Mouse (Mus musculus): Measurements from ENCODE around the gene Gpatch2. TPM values are rescaled to one million over a fixed set of nuclear protein-coding genes. Genes with fewer than 3 reads are reported as not detected.

The Gpatch2 gene
- polyA plus RNA-seq, 1 experiment from 2014 or later, result 16.0 TPM

DNA sequence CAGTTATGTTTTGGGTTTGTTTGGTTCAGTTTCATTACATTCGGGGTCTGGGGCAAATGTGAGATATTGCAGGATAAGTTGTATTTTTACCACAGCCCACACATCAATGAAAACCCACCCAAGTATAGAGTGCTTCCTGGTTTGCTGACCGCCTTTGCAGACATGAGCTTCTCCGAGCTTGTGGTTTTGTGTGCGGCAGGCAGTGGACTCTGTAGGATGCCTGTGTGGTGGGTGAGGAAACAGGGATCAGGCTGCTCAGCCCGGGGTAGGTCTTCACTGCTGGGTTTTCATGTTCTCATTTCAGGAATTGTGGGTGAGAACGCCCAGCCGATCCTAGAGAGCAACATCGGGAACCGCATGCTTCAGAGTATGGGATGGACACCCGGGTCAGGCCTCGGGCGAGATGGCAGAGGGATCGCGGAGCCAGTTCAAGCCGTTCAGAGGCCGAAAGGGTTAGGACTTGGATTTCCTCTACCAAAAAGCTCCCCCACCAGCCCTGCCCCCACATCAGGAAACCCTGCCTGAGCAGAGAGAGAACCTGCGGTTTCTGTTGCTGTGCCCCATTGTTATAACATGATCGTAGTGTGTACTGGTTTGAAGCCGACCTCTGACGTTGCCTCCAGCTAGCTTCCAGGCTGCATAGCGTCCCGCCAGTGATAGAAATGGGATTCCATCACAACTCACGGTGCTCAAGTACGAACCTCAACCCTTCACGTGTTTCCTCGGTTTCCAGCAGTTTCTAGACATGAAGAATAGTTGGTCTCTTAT is 132.9 kb downstream of the Gpatch2 start:
- Histone ChIP-seq H3K27ac (no peak overlapping the region), H3K27me3 (no peaks in the 10 kb centered on the region), H3K4me3 (no peak overlapping the region), H3K4me2 (no peak overlapping the region), H3K4me1 (no peaks in the 10 kb centered on the region), H3K36me3 (peaks cover 19% of the 10 kb centered on the region), H3K9me3 (no peaks in the 10 kb centered on the region), H3K9ac (no peak overlapping the region)
- WGBS, result 92% methylated on average over 26 of the region's 26 CpGs
- no peak for ATAC-seq (ENCODE audit: insufficient number of reproducible peaks, low FRiP score, low TSS enrichment, low read depth)

DNA sequence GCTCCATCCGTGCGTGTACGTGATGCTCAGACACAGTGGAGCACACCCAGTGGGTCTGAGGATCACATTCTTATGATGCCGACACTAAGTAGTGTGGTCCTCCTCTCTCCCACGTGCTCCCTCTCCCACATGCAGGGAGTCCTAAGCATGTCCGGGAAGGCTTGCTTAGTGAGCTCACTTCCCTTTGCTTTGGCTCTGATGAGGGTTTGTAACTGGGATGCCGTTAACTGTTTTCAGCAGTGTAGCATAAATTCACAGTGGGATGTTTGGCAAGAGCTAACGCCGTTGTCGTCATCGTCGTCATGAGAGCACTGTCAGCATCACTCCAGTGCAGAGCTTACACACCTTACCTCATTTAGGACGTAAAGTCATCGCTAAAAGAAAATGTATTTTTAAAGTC is 133.6 kb downstream of the Gpatch2 start:
- Histone ChIP-seq H3K4me3 (no peak overlapping the region), H3K27me3 (no peaks in the 10 kb centered on the region), H3K4me1 (no peaks in the 10 kb centered on the region), H3K27ac (no peak overlapping the region), H3K9ac (no peak overlapping the region), H3K36me3 (peaks cover 19% of the 10 kb centered on the region), H3K9me3 (no peaks in the 10 kb centered on the region), H3K4me2 (no peak overlapping the region)
- WGBS, result 80% methylated on average over 14 of the region's 14 CpGs
- ATAC-seq (ENCODE audit: insufficient number of reproducible peaks, low FRiP score, low TSS enrichment, low read depth), result no peak

DNA sequence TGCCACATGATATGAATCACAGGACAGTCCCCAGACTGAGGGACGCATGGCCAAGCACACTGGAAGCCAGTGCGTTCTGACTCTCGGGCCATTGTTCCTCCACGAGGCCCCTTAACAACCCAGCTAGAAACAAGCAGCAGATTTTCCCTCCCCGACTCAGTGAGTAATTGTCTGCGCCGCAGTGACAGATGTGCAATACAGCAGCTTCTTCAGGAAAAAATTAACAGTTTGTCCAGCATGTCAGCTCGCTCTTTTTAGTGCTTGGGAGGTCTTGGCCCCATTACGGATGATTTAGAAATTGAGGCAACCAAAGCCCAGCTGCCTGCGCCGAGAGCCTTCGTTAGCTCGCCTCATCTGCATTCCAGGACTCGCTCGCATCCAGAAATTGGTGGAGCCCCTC is 140.9 kb downstream of the Gpatch2 start:
- no peak overlapping the region for H3K27ac ChIP-seq
- no peak for ATAC-seq (ENCODE audit: insufficient number of reproducible peaks, low FRiP score, low TSS enrichment, low read depth)

DNA sequence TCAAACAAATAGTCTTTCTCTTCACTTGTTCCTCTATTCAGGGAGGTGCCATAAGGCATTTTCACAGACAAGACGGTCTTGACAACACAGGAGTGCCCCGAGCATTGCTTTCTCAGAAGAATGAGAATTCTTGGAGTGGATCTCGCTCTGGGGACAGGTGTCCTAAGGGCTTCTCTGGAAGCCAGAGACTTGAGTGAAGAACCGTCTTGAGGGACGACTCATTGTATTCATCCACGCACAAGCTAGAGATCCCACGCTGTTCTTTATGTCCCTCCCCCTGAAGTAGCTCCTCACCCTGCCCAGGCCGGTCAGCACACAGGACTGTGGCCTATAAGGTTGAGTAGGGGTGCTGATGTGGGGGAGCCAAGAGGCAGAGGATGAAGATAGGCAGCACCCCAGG is 141.6 kb downstream of the Gpatch2 start:
- 85% methylated on average over 8 of the region's 8 CpGs for WGBS
- H3K27me3 ChIP-seq, result no peaks in the 10 kb centered on the region
- ATAC-seq (ENCODE audit: insufficient number of reproducible peaks, low FRiP score, low TSS enrichment, low read depth), result no peak
- H3K4me3 ChIP-seq, result no peak overlapping the region
- H3K36me3 ChIP-seq, result no peaks in the 10 kb centered on the region
- no peak overlapping the region for H3K9ac ChIP-seq
- no peak overlapping the region for H3K27ac ChIP-seq
- H3K9me3 ChIP-seq, result no peaks in the 10 kb centered on the region
- no peaks in the 10 kb centered on the region for H3K4me1 ChIP-seq
- no peak overlapping the region for H3K4me2 ChIP-seq

More for the DNA sequence above, 140.9 kb downstream of the Gpatch2 start:
- no peak overlapping the region for H3K9ac ChIP-seq
- H3K9me3 ChIP-seq, result no peaks in the 10 kb centered on the region
- H3K4me2 ChIP-seq, result no peak overlapping the region
- no peaks in the 10 kb centered on the region for H3K36me3 ChIP-seq
- H3K4me1 ChIP-seq, result no peaks in the 10 kb centered on the region
- 72% methylated on average over 15 of the region's 15 CpGs for WGBS
- no peaks in the 10 kb centered on the region for H3K27me3 ChIP-seq
- H3K4me3 ChIP-seq, result no peak overlapping the region

DNA sequence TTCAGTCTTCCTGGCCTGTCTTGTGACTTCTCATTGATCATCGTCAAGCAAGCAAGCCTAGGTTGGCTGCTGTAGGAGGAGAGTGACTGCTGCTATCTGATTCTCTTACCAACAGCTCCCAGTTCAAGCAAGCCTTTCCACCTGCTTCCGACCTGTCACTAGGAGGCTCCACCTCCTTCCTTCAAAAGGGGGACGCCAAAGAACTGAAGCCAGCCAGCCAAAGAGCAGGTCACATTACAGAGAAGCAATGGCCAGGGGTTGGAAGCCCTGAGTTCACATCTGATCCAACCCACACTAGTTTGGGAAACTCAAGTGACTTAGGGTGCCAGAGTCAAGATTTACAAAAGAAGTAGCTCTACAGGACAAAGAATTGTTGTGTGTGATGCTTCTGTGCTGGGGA is 144.9 kb downstream of the Gpatch2 start:
- H3K27ac ChIP-seq, result no peak overlapping the region
- H3K4me1 ChIP-seq, result no peaks in the 10 kb centered on the region
- no peak overlapping the region for H3K9ac ChIP-seq
- no peaks in the 10 kb centered on the region for H3K36me3 ChIP-seq
- WGBS, result 28% methylated on average over 3 of the region's 3 CpGs
- H3K27me3 ChIP-seq, result no peaks in the 10 kb centered on the region
- ATAC-seq (ENCODE audit: insufficient number of reproducible peaks, low FRiP score, low TSS enrichment, low read depth), result no peak
- H3K9me3 ChIP-seq, result no peaks in the 10 kb centered on the region
- no peak overlapping the region for H3K4me3 ChIP-seq
- H3K4me2 ChIP-seq, result no peak overlapping the region

DNA sequence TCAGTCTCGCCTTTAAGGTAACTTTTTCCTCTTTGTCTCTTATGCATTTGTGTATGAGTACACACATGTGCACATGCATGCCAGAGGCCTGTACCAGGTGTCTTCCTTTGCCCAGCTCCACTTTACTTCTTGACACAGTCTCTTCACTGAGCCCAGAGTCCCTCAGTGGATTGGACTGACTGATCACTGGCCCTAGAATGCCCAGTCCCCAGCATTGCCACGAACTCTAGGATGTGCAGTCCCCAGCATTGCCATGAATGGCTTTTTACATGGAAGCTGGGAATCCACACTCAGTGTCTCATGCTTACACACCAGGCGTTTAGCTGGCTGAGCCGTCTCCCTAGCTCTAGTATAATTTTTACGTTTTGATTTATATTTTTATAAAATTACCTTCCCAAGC is 147.2 kb downstream of the Gpatch2 start:
- WGBS, result 83% methylated on average over 5 of the region's 5 CpGs
- Histone ChIP-seq H3K4me2 (no peak overlapping the region), H3K36me3 (no peaks in the 10 kb centered on the region), H3K4me3 (no peak overlapping the region), H3K9ac (no peak overlapping the region), H3K4me1 (no peaks in the 10 kb centered on the region), H3K27me3 (no peaks in the 10 kb centered on the region), H3K9me3 (no peaks in the 10 kb centered on the region), H3K27ac (no peak overlapping the region)
- ATAC-seq (ENCODE audit: insufficient number of reproducible peaks, low FRiP score, low TSS enrichment, low read depth), result no peak

DNA sequence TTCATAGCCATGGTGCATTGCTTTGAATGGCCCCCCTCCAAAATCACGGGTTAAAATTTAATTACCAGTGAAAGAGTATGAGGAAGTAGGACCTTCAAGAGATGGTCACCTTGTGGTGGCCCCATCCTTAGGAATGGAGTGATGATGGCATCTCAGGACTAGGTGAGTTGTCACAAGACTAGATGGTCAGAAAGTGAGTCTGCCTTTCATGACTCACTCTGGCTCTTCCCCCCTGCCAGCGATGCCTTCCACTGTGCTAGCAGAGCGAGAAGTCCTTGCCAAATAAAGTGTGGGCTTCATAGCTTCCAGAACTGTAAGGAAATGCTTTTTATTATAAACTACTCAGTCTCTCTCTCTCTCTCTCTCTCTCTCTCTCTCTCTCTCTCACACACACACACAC is 150.1 kb downstream of the Gpatch2 start:
- Histone ChIP-seq H3K9me3 (no peaks in the 10 kb centered on the region), H3K9ac (no peak overlapping the region), H3K4me3 (no peak overlapping the region), H3K36me3 (no peaks in the 10 kb centered on the region), H3K4me1 (no peaks in the 10 kb centered on the region), H3K4me2 (no peak overlapping the region), H3K27me3 (no peaks in the 10 kb centered on the region), H3K27ac (no peak overlapping the region)
- ATAC-seq (ENCODE audit: insufficient number of reproducible peaks, low FRiP score, low TSS enrichment, low read depth), result no peak
- 75% methylated on average over 3 of the region's 3 CpGs for WGBS

DNA sequence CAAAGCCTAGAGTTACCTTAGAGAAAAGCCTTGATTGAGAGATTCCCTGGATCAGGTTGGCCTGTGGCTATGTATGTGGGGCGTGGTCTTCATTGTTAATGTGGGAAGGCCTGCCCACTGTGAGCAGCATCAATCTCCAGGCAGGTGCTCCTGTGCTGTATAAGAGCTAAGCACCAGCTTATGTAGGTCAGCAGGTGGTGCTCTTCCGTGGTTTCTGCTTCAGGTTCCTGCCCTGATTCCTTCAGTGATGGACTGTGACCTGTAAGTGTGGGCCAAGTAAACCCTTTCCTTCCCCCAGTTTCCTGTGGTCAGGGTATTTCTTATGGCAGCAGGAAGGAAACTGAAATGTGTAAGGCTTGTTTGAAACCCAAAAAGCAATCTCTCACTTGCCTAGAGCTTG is 151.5 kb downstream of the Gpatch2 start:
- Histone ChIP-seq H3K4me1 (no peaks in the 10 kb centered on the region), H3K4me3 (no peak overlapping the region), H3K9ac (no peak overlapping the region), H3K27ac (no peak overlapping the region), H3K36me3 (no peaks in the 10 kb centered on the region), H3K27me3 (no peaks in the 10 kb centered on the region), H3K9me3 (no peaks in the 10 kb centered on the region), H3K4me2 (no peak overlapping the region)
- 54% methylated on average over 2 of the region's 2 CpGs for WGBS
- ATAC-seq (ENCODE audit: insufficient number of reproducible peaks, low FRiP score, low TSS enrichment, low read depth), result no peak

DNA sequence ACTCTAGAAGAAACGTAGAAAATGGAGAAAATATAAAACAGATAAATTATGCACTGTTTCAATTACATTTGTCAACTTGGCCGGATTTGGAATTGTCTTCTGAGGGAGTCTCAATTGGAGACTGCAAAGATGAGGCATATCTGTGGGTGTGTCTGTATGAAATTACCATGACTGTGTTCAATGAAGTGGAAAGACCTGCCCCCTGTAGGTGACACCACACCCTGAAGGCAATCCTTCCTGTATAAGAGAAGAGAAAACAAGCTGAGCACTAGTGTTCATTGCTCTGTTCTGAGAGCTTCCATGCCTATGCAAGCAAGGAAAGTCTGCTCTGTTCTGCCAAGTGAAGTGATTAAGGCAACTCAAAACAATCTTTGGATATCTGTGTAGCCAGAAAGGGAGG is 153.7 kb downstream of the Gpatch2 start:
- no peaks in the 10 kb centered on the region for H3K9me3 ChIP-seq
- H3K36me3 ChIP-seq, result no peaks in the 10 kb centered on the region
- no peak for ATAC-seq (ENCODE audit: insufficient number of reproducible peaks, low FRiP score, low TSS enrichment, low read depth)
- H3K4me2 ChIP-seq, result no peak overlapping the region
- no peaks in the 10 kb centered on the region for H3K4me1 ChIP-seq
- H3K9ac ChIP-seq, result no peak overlapping the region
- no peak overlapping the region for H3K27ac ChIP-seq
- H3K4me3 ChIP-seq, result no peak overlapping the region
- H3K27me3 ChIP-seq, result no peaks in the 10 kb centered on the region
- WGBS, result 82% methylated on average over 2 of the region's 2 CpGs

DNA sequence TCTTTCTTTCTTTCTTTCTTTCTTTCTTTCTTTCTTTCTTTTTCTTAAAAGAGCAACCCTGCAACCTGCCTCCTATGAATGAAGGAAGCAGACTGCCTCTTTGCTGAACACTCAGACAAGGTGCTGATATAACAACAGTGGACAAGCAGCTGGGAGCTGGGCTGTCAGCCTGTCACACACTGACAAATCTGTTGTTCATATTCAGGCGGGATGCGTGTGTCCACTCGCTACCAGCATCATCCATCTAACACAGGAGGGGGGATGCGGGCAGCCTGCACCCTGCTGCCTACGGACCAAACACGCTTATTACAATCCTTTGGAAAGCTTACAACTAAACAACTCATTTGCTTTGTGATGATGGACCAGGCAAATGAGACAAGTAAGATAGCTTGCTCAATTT is 158.2 kb downstream of the Gpatch2 start:
- Histone ChIP-seq H3K4me1 (0 out of 2 replicates have a peak, but pooled peaks cover 2% of the 10 kb centered on the region), H3K4me2 (no peak overlapping the region), H3K9ac (no peak overlapping the region), H3K27me3 (no peaks in the 10 kb centered on the region), H3K36me3 (no peaks in the 10 kb centered on the region), H3K9me3 (no peaks in the 10 kb centered on the region), H3K27ac (no peak overlapping the region), H3K4me3 (no peak overlapping the region)
- WGBS, result 68% methylated on average over 6 of the region's 6 CpGs
- no peak for ATAC-seq (ENCODE audit: insufficient number of reproducible peaks, low FRiP score, low TSS enrichment, low read depth)

DNA sequence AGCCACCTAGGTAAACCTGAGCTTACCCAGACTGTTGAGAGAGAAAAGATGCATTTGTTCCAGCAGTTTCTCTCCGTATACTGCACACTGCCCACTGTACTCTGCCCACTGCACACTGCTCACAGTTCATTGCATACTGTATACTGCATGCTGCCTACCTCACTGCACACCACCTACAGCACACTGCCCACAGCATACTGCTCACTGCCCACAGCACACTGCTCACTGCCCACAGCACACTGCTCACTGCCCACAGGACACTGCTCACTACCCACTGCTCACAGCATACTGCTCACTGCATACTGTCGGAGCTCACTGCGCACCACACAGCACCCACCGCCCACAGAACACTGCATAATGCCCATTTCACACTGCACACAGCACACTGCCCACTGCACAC is 159.1 kb downstream of the Gpatch2 start:
- Histone ChIP-seq H3K9ac (no peak overlapping the region), H3K4me2 (no peak overlapping the region), H3K4me1 (0 out of 2 replicates have a peak, but pooled peaks cover 2% of the 10 kb centered on the region), H3K27me3 (no peaks in the 10 kb centered on the region), H3K9me3 (no peaks in the 10 kb centered on the region), H3K36me3 (no peaks in the 10 kb centered on the region), H3K27ac (no peak overlapping the region), H3K4me3 (no peak overlapping the region)
- no peak for ATAC-seq (ENCODE audit: insufficient number of reproducible peaks, low FRiP score, low TSS enrichment, low read depth)
- WGBS, result 91% methylated on average over 4 of the region's 4 CpGs

DNA sequence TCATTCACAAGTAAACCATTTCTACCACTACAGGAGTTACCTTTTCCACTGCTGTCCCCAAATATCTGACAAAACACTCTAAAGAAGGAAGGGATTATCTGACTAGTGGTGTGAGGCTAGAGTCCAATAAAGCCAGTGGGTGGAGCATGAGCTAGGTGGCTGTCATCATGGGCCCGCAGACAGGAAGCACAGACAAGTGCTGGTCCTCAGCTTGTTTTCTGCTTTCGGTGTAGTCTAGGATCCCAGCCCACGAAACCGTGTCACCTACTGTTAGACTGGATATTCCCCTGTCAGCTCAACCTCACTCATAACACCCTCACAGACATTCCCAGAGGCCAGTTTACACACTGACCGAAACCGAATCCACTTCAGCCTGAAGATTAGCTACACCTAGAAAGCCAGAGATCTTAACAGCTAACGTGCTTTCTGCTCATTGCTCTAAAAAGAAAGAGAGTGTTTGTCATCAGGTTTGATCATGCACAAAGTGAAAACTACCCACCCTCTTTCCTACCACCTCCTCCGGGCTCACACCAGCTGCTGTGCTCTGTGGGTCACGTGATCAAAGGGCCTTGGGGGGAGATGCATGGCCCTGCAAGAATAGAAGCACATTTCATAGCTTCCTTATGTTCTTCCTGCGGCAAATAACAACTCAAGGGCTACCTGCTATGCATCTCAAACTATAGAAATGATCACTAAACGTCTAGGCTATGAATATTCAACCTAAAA is 161.8 kb downstream of the Gpatch2 start:
- Histone ChIP-seq H3K36me3 (no peaks in the 10 kb centered on the region), H3K4me3 (no peak overlapping the region), H3K27me3 (no peaks in the 10 kb centered on the region), H3K9ac (no peak overlapping the region), H3K27ac (no peak overlapping the region), H3K9me3 (no peaks in the 10 kb centered on the region), H3K4me2 (no peak overlapping the region), H3K4me1 (0 out of 2 replicates have a peak, but pooled peaks cover 2% of the 10 kb centered on the region)
- ATAC-seq (ENCODE audit: insufficient number of reproducible peaks, low FRiP score, low TSS enrichment, low read depth), result no peak
- whole genome bisulfite sequencing, result 65% methylated on average over 11 of the region's 11 CpGs

All from limb, embryonic 15.5 days (tissue).